Comparison of ENCODE assay signal across 28 mouse cellular contexts in the genomic region with DNA sequence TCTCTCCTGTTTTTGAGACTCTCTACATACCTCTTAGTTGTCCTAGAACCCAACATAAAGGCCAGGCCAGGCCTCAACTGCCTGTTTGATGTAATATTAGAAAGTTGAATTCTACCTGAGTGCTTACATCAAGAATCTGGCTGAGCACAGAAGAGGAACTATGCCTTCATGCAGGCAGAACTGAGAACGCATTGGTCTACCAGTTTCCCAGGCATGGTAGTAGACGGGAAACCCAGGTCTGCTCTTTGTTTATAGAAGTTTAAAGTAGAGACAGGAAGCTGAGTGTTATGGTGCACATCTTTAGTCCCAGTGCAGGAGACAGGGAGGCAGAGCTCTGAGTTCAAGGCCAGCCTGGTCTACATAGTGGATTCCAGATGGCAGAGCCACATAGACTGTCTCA. TPM values are rescaled to one million over a fixed set of nuclear protein-coding genes. Genes with fewer than 3 reads are reported as not detected.
A peak's percentile ranks its signal among the peaks of the same experiment; 100 is the strongest.
DNase-seq lines count a peak whose midpoint lies in the region; ATAC-seq and TF ChIP-seq lines count a peak whose summit lies in the region.
"Had no signal": no experiment of that assay in that cellular context is flagged by ENCODE, and none has a peak within 500 bp of the region (broad histone marks: within the 10 kb centered on the region; RNA-seq: fewer than 3 reads in every experiment).

No protein-coding gene starts in this region.

- H3K36me3 ChIP-seq in ES-Bruce4 (ENCODE audit: control insufficient read depth, insufficient read depth, low read length, poor library complexity, severe bottlenecking), result peaks cover 34% of the 10 kb centered on the region

- 89% methylated on average over 2 of the region's 2 CpGs for WGBS in cerebellum, adult 2 months

- TF ChIP-seq POLR2A in cerebellum, adult 2 months (IDR thresholded peaks at IDR 0.05; ENCODE audit: borderline replicate concordance, insufficient read depth, low read length), result no peak
- no peak for TF ChIP-seq POLR2A in ES-Bruce4 (IDR thresholded peaks at IDR 0.05; ENCODE audit: insufficient read depth, low read length)

- H3K4me1 ChIP-seq in cerebellum, adult 2 months (ENCODE audit: control insufficient read depth, insufficient read depth, low read length), result peaks cover 36% of the 10 kb centered on the region
- H3K4me1 ChIP-seq in ES-Bruce4 (ENCODE audit: control insufficient read depth, insufficient read depth, low read length), result no peaks in the 10 kb centered on the region
- H3K4me1 ChIP-seq: embryonic facial prominence, embryonic 12.5 days; intestine, embryonic 15.5 days had no signal

- H3K27ac ChIP-seq in cerebellum, adult 2 months (ENCODE audit: insufficient read depth, low read length), result peak overlapping the region; percentile 86
- H3K27ac ChIP-seq in ES-Bruce4 (ENCODE audit: insufficient read depth, low read length), result 0 out of 2 replicates have a peak overlapping the region, but pooled peaks have one; percentile 1
- H3K27ac ChIP-seq: embryonic facial prominence, embryonic 12.5 days; embryonic facial prominence, embryonic 15.5 days; hindbrain, embryonic 10.5 days; hindbrain, embryonic 13.5 days; intestine, embryonic 15.5 days had no signal

- TF ChIP-seq EP300 in ES-Bruce4 (IDR thresholded peaks at IDR 0.05; ENCODE audit: insufficient read depth, low read depth, low read length), result no peak

- H3K27me3 ChIP-seq in cerebellum, adult 2 months (ENCODE audit: control insufficient read depth, insufficient read depth, low read length), result no peaks in the 10 kb centered on the region
- no peaks in the 10 kb centered on the region for H3K27me3 ChIP-seq in ES-Bruce4 (ENCODE audit: control insufficient read depth, insufficient read depth, low read length, poor library complexity, severe bottlenecking)
- H3K27me3 ChIP-seq: embryonic facial prominence, embryonic 12.5 days; embryonic facial prominence, embryonic 15.5 days; hindbrain, embryonic 13.5 days; intestine, embryonic 15.5 days had no signal

- no peak overlapping the region for H3K9ac ChIP-seq in ES-Bruce4 (ENCODE audit: low read depth, poor library complexity, severe bottlenecking)
- H3K9ac ChIP-seq: embryonic facial prominence, embryonic 12.5 days; embryonic facial prominence, embryonic 15.5 days; forebrain, postnatal 0 days; hindbrain, embryonic 13.5 days; intestine, embryonic 15.5 days had no signal

- peak; percentile 61; the same call in 1 of the 2 replicates for ATAC-seq in neutrophil, adult 5-6 weeks (ENCODE audit: extremely low read depth, insufficient number of reproducible peaks, low FRiP score, poor library complexity, severe bottlenecking)
- ATAC-seq: CD4-positive, CD25-positive, alpha-beta regulatory T cell, adult 4 months; forebrain, embryonic 14.5 days; forebrain, postnatal 0 days; hindbrain, embryonic 16.5 days; intestine, embryonic 15.5 days had no signal

- H3K9me3 ChIP-seq in ES-Bruce4 (replicated peaks; ENCODE audit: control insufficient read depth, insufficient read depth, low read length, poor library complexity, severe bottlenecking), result no peaks in the 10 kb centered on the region
- H3K9me3 ChIP-seq: embryonic facial prominence, embryonic 12.5 days; embryonic facial prominence, embryonic 15.5 days; G1E; hindbrain, embryonic 10.5 days; hindbrain, embryonic 13.5 days; intestine, embryonic 15.5 days had no signal

- H3K4me3 ChIP-seq in cerebellum, adult 2 months (replicated peaks; ENCODE audit: insufficient read depth, low read depth, low read length), result no peak overlapping the region
- H3K4me3 ChIP-seq in ES-Bruce4 (ENCODE audit: low read depth, low read length), result no peak overlapping the region
- H3K4me3 ChIP-seq: embryonic facial prominence, embryonic 12.5 days; embryonic facial prominence, embryonic 15.5 days; hindbrain, embryonic 10.5 days; hindbrain, embryonic 13.5 days; intestine, embryonic 15.5 days had no signal

- no peak for TF ChIP-seq CTCF in cerebellum, adult 2 months (IDR thresholded peaks at IDR 0.05; ENCODE audit: borderline replicate concordance, insufficient read depth, low read depth, low read length)
- no peak for TF ChIP-seq CTCF in ES-Bruce4 (IDR thresholded peaks at IDR 0.05; ENCODE audit: low read depth, low read length)

- no peak for DNase-seq in cerebellum, adult 2 months
- DNase-seq in cerebellum, adult 18-20 months, result no peak
- peak; percentile 72 for DNase-seq in A20 (ENCODE audit: low read depth, low spot score)
- DNase-seq in retina, embryonic 14.5 days (ENCODE audit: low spot score), result no peak
- DNase-seq in frontal cortex, postnatal 10 days (ENCODE audit: low spot score in 2 of 2), result no peak
- DNase-seq in kidney, adult 8-10 months, result no peak
- DNase-seq: adrenal gland, adult 2 months; adrenal gland, postnatal 14 days; cerebellum, adult 11-12 months; forebrain, postnatal 0 days; gastrocnemius, postnatal 10 days; gastrocnemius, postnatal 36 days; heart, postnatal 36 days had no signal

RNA-seq across cellular contexts. Expression of a gene that starts 6.6 kb away (rescaled TPM):
- 373 and 404 TPM in 2 replicates for polyA plus RNA-seq in cerebellum, adult 2 months (2012; rRNA removed)
- 64.2 and 66.4 TPM in 2 replicates for polyA plus RNA-seq in ES-Bruce4 (2011; ENCODE audit: insufficient read depth, insufficient read length, low read depth, missing spikeins)
- 76.9 and 79.2 TPM in 2 replicates for total RNA-seq in neutrophil, adult 5-6 weeks (2017)

RNA-seq across cellular contexts. Expression of a gene that starts 13.5 kb away (rescaled TPM):
- polyA plus RNA-seq in cerebellum, adult 2 months (2012; rRNA removed), result 15.1 and 15.8 TPM in 2 replicates
- 16.8 and 18.2 TPM in 2 replicates for polyA plus RNA-seq in ES-Bruce4 (2011; ENCODE audit: insufficient read depth, insufficient read length, low read depth, missing spikeins)
- 0.47 and 1.2 TPM in 2 replicates for total RNA-seq in neutrophil, adult 5-6 weeks (2017)

RNA-seq across cellular contexts. Expression of a gene that starts 36.9 kb away (rescaled TPM):
- polyA plus RNA-seq in cerebellum, adult 2 months (2012; rRNA removed), result 2.1 and 3.1 TPM in 2 replicates
- polyA plus RNA-seq in ES-Bruce4 (2011; ENCODE audit: insufficient read depth, insufficient read length, low read depth, missing spikeins), result 0.81 and 1.5 TPM in 2 replicates
- total RNA-seq in neutrophil, adult 5-6 weeks (2017), result not detected in 2 replicates
- total RNA-seq: adrenal gland, adult 2 months; adrenal gland, postnatal 14 days; common myeloid progenitor, adult 5-6 weeks; heart, adult 8-10 months; heart, postnatal 36 days had no signal
- polyA plus RNA-seq: adrenal gland, adult 2 months; C2C12; CD4-positive, CD25-positive, alpha-beta regulatory T cell, adult 4 months; G1E; heart, postnatal 0 days had no signal

RNA-seq across cellular contexts. Expression of a gene that starts 45.0 kb away (rescaled TPM):
- polyA plus RNA-seq in cerebellum, adult 2 months (2012; rRNA removed), result 9.4 and 10.2 TPM in 2 replicates
- polyA plus RNA-seq in ES-Bruce4 (2011; ENCODE audit: insufficient read depth, insufficient read length, low read depth, missing spikeins), result 22.0 and 22.3 TPM in 2 replicates
- 4.9 and 8.3 TPM in 2 replicates for total RNA-seq in neutrophil, adult 5-6 weeks (2017)
